Mouse (Mus musculus): ENCODE measurements at regions not wholly inside any gene's neighbourhood (a gene's known extent, or its start where the extent isn't known, plus 50 kb on each side); places are given as distances from the start of the nearest gene placed in this dataset.

DNA sequence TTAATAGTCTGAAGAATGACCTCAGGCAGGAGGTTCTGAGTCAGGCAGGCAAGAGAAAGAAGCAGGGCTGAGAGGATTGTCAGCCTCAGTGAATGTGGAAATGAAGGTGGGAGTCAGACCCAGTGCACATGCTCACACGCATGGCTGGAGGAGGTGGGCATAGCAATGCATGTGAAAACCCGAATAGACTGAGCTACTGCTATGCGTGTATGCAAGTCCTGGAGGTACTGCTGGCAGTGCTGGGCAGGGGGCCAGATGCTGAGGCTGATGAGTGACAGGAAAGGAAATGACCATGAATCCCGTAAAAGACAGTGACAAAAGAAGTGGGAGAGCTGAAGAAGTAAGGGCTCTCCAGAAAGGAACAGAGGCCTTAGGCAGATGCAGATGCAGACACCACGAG, 50.3 kb upstream of the Armc3 start:
- no peak for TF ChIP-seq GATA1 (IDR thresholded peaks at IDR 0.05; ENCODE audit: borderline replicate concordance, low read length)
- no peak for TF ChIP-seq FLI1 (IDR thresholded peaks at IDR 0.05; ENCODE audit: low read length)
